Mouse (Mus musculus) hindbrain, embryonic 10.5 days (tissue): ENCODE measurements around the gene Zcchc17. TPM values are rescaled to one million over a fixed set of nuclear protein-coding genes. Genes with fewer than 3 reads are reported as not detected.

Experiments used
- DNase-seq: peaks from one replicate; pipeline ENCODE4 v3.0.0-alpha.2; 2017; ENCODE audit warnings: low spot score
- H3K27ac ChIP-seq: fragments of 300-500 bp; sonication (generic); 2 replicates; pipeline ENCODE4 v1.5.1; 2016; ENCODE audit warnings: mild to moderate bottlenecking, moderate library complexity
- H3K27me3 ChIP-seq: fragments of 300-500 bp; sonication (generic); 2 replicates; pipeline ENCODE4 v1.6.1; 2016; ENCODE audit warnings: mild to moderate bottlenecking; ENCODE audit not compliant: poor library complexity, insufficient read depth, severe bottlenecking
- H3K36me3 ChIP-seq: fragments of 300-500 bp; sonication (generic); 2 replicates; pipeline ENCODE4 v1.6.1; 2016; ENCODE audit warnings: mild to moderate bottlenecking, moderate library complexity
- H3K4me1 ChIP-seq: fragments of 300-500 bp; sonication (generic); replicated peaks from 2 replicates; pipeline ENCODE4 v1.6.1; 2016; ENCODE audit warnings: mild to moderate bottlenecking
- H3K4me3 ChIP-seq: fragments of 300-500 bp; sonication (generic); 2 replicates; pipeline ENCODE4 v1.5.1; 2016; ENCODE audit warnings: mild to moderate bottlenecking, moderate library complexity
- H3K9me3 ChIP-seq: fragments of 300-500 bp; sonication (generic); 2 replicates; pipeline ENCODE4 v1.6.1; 2016; ENCODE audit warnings: mild to moderate bottlenecking, moderate library complexity
- WGBS: fragments of 180-500 bp; shearing (Covaris S2); methylation state at CpG from one replicate; pipeline ENCODE4 v1.1.7; 2016; 5-methylcytosine and 5-hydroxymethylcytosine counted together
- polyA plus RNA-seq: library from polyadenylated mRNA; unstranded; fragments of >200 nt; fragmentation: Nextera tagmentation; extraction: Ambion mirVana; gene quantifications from 2 replicates; pipeline ENCODE4 v1.2.1, GENCODE M21; 2016

The Zcchc17 gene
- polyA plus RNA-seq, 1 experiment from 2014 or later = 70.8 TPM

DNA sequence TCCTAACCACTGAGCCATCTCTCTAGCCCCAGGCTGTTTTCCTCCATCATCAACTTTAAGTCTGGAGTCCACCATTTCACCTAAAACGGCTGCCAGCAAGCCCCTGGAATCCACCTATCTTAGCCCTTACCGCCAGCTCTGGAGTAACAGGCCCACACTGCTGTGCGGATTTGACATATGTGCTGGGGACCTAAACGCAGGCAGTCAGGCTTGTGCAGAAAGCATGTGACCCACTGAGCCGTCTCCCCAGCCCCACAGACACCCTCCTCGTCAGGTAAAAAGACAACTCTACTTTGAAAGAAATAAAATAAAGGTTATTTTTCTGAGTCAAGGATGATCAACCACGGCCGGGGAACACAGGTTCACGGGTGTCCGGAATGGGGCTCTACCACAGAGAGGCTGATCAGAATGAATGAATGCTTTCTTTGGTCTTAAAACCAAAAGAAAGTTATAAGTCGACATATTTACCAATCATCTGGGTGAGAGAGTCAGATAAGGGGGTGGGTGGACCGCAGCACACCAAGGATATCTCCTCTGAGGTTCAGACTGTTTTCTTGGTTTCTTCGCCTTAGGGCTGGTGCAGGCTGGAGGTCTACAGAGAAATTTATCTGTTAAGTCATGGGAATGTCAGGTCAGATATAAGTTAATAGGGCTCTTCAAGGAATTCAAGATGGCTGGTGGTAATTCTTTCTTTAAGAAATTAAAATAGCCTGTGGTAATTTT lies 63.3 kb downstream of the Zcchc17 start:
- 0 out of 2 replicates have a peak overlapping the region, but pooled peaks have one; percentile 3 for H3K27ac ChIP-seq
- no peak overlapping the region for H3K4me3 ChIP-seq
- WGBS = 87% methylated on average over 13 of the region's 13 CpGs
- no peak for DNase-seq
- 0 out of 2 replicates have a peak, but pooled peaks cover under 1% of the 10 kb centered on the region for H3K27me3 ChIP-seq
- H3K4me1 ChIP-seq = peaks cover 14% of the 10 kb centered on the region; the same call in 1 of the 2 replicates
- H3K9me3 ChIP-seq = no peaks in the 10 kb centered on the region
- H3K36me3 ChIP-seq = no peaks in the 10 kb centered on the region

DNA sequence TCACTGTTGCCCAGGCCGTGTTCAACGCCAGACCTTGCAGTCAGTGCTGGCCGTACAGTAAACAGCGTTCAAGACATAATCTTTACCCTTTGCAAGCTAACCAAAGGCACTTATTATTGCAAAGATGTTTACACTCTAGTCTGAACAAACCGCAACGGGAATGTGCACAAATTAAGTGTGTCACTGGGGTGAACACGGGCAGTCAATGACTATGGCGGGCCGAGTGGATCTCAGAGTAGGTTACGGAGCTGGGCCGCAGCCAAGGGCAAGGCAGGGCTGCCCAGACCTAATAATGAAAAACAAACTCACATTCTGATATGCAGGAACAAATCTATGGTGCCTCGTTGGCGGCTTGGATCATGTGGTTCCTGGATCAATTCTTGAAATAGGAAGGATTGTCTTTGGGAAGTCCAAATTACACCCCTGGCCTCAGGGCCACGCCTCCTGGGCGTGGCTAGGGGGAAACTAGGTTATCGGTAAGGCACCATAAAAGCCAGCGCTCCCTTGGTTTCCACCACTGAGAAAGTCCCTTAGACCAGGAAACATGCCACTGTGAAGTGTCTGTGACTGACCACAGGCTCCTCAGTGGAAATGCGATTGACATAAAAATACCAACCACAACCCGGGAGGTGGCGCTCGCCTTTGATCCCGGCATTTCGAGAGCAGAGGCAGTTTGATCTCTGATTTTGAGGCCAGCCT lies 64.5 kb downstream of the Zcchc17 start:
- no peak overlapping the region for H3K4me3 ChIP-seq
- H3K36me3 ChIP-seq = no peaks in the 10 kb centered on the region
- DNase-seq = no peak
- 61% methylated on average over 23 of the region's 23 CpGs for WGBS
- H3K9me3 ChIP-seq = no peaks in the 10 kb centered on the region
- no peak overlapping the region for H3K27ac ChIP-seq
- peaks cover 14% of the 10 kb centered on the region; the same call in 1 of the 2 replicates for H3K4me1 ChIP-seq
- no peaks in the 10 kb centered on the region for H3K27me3 ChIP-seq

- Histone ChIP-seq H3K27ac (no peak overlapping the region), H3K4me3 (no peak overlapping the region), H3K36me3 (no peaks in the 10 kb centered on the region), H3K4me1 (peaks cover 13% of the 10 kb centered on the region; the same call in 1 of the 2 replicates), H3K9me3 (no peaks in the 10 kb centered on the region), H3K27me3 (no peaks in the 10 kb centered on the region)
- 87% methylated on average over 8 of the region's 8 CpGs for WGBS
- no peak for DNase-seq
These were observed 65.2 kb downstream of the Zcchc17 start for GRCm38 (mm10) chr4:130294513-130294912.

DNA sequence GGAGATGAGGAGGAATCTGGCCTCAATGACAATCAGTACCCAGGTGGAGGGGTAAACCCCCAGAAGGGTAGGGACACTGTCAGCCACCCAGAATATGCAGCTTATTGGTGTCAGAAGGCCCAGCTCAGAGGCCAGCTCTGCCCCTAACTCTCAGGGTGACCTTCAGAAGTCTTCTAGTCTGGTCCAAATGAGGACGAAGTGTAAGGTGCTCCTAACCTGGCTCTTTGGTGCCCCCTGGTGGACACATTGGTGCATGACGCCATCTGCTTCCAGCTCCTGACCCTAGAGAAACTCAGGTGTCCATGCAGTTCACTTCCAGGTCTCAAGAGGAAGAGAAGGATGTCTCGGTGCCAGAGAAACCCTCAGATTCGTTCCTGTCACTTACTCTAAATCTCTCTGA lies 67.5 kb downstream of the Zcchc17 start:
- no peak overlapping the region for H3K4me3 ChIP-seq
- H3K9me3 ChIP-seq = no peaks in the 10 kb centered on the region
- WGBS = 7% methylated on average over 4 of the region's 4 CpGs
- no peak overlapping the region for H3K27ac ChIP-seq
- peaks cover 7% of the 10 kb centered on the region; the same call in 1 of the 2 replicates for H3K27me3 ChIP-seq
- 0 out of 2 replicates have a peak, but pooled peaks cover 5% of the 10 kb centered on the region for H3K4me1 ChIP-seq
- H3K36me3 ChIP-seq = no peaks in the 10 kb centered on the region
- DNase-seq = peak; percentile 85

DNA sequence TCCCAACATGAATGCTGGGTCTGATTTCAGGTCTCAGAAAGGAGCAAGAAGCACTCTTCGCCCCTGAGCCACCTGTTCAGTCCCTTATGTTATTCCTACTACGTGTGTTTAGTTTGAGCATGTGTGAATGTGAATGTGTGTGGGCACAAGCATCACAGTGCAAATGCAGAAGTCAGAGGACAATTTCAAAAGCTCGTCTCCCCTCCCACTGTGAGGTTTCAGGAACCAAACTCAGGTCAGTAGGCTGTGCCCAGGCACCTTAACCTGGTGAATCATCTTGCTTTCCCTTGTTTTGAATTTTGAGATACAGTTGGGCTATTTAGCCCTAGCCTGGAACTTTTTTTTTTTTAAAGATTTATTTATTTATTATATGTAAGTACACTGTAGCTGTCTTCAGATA lies 69.9 kb downstream of the Zcchc17 start:
- no peaks in the 10 kb centered on the region for H3K9me3 ChIP-seq
- no peaks in the 10 kb centered on the region for H3K36me3 ChIP-seq
- H3K27me3 ChIP-seq = peaks cover 7% of the 10 kb centered on the region; the same call in 1 of the 2 replicates
- H3K4me3 ChIP-seq = no peak overlapping the region
- H3K27ac ChIP-seq = no peak overlapping the region
- no peak for DNase-seq
- H3K4me1 ChIP-seq = no peaks in the 10 kb centered on the region
- 82% methylated on average over 3 of the region's 3 CpGs for WGBS

DNA sequence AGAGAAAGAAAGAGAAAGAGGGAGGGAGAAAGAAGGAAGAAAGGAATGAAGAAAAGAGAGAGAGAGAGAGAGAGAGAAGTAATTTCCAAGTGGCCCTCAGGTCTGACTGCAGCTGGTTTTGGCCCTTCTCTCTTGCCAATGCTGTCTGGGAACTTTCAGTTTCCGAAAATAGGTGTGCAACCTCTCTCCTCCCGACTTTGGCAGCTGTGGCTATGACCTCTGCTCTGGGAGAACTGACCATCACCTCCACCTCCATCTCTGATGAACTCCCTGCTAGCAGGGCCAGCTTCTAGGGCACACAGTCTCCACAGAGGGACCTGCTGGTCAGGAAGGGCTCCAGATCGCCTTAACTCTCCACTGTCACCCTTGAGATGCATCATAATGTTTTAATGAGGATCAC lies 73.2 kb downstream of the Zcchc17 start:
- no peak for DNase-seq
- 52% methylated on average over 3 of the region's 3 CpGs for WGBS
- H3K4me1 ChIP-seq = no peaks in the 10 kb centered on the region; the same call in 1 of the 2 replicates
- no peaks in the 10 kb centered on the region for H3K9me3 ChIP-seq
- H3K27ac ChIP-seq = no peak overlapping the region
- H3K27me3 ChIP-seq = peaks cover 13% of the 10 kb centered on the region
- no peak overlapping the region for H3K4me3 ChIP-seq
- H3K36me3 ChIP-seq = no peaks in the 10 kb centered on the region

DNA sequence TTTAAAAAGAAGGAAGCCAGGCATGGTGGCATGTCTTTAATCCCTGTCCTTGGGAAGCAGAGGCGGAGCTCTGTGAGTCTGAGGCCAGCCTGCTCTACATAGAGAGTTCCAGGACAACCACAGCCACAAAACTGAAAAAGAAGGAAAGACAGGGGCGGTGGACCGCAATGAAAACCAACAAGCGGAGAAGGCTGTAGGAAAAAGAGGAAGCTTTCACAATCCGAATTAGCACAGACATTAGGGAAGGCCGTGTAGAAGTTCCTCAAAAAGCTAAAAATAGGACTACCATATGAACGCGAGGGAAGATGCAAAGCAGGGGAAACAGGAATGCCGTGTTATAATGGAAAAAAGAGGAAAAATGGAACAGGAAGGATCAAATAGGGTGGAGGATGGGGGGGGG lies 75.9 kb downstream of the Zcchc17 start:
- Histone ChIP-seq H3K36me3 (no peaks in the 10 kb centered on the region), H3K9me3 (no peaks in the 10 kb centered on the region), H3K27ac (no peak overlapping the region), H3K4me3 (no peak overlapping the region), H3K4me1 (no peaks in the 10 kb centered on the region; the same call in 1 of the 2 replicates), H3K27me3 (peaks cover 22% of the 10 kb centered on the region)
- no peak for DNase-seq
- WGBS = 87% methylated on average over 9 of the region's 9 CpGs

GRCm38 (mm10) chr4:130282856-130283255 lies 76.9 kb downstream of the Zcchc17 start:
- no peak overlapping the region for H3K27ac ChIP-seq
- no peaks in the 10 kb centered on the region for H3K36me3 ChIP-seq
- 73% methylated on average over 5 of the region's 5 CpGs for whole genome bisulfite sequencing
- peaks cover 30% of the 10 kb centered on the region for H3K27me3 ChIP-seq
- no peaks in the 10 kb centered on the region for H3K9me3 ChIP-seq
- DNase-seq = no peak
- H3K4me1 ChIP-seq = no peaks in the 10 kb centered on the region; the same call in 1 of the 2 replicates
- H3K4me3 ChIP-seq = no peak overlapping the region

- H3K27ac ChIP-seq = no peak within 1 kb of the TSS
- WGBS = 74% methylated on average over 2 of the region's 2 CpGs
- peaks cover 30% of the 10 kb centered on the region for H3K4me1 ChIP-seq
- DNase-seq = no peak
- H3K9me3 ChIP-seq = no peaks in the 10 kb centered on the region
- H3K27me3 ChIP-seq = peaks cover 61% of the 10 kb centered on the region
- H3K4me3 ChIP-seq = no peak within 1 kb of the TSS
- H3K36me3 ChIP-seq = no peaks in the 10 kb centered on the region
These were observed 80.6 kb downstream of the Zcchc17 start, which contains the start of gene Serinc2 for GRCm38 (mm10) chr4:130279105-130279504. TSS of gene Serinc2 (minus strand) at chr4:130279205.

DNA sequence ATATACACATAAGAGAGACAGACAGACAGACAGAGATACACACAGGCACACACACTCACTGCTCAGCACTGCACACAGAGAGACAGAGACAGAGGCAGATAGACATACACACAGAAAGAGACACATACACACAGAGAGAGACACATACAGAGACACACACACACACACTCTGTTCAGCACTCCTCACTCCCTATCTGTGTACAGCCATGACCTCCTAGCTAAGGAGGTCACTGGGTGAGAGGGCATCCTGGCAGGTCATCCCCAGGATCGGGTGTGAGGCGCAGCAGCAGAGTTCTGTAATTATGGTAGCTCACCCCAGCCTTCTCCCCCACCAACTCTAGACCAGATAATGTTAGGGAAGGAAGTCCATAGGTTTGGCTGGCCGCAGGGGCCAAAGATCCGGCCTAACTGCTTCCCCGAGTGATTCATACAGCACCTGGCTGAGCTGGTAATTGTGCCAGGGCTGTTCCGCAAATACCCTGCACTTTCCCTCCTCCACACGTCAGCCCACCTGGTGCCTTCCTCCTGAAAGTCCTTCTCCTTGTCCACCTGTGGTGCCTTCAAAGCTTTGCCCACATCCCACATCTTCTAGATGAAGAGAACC lies 83.1 kb downstream of the Zcchc17 start:
- Histone ChIP-seq H3K36me3 (no peaks in the 10 kb centered on the region), H3K27me3 (peaks cover 75% of the 10 kb centered on the region), H3K27ac (no peak overlapping the region), H3K9me3 (no peaks in the 10 kb centered on the region), H3K4me1 (peaks cover 46% of the 10 kb centered on the region), H3K4me3 (peak overlapping the region; percentile 70; the same call in 1 of the 2 replicates)
- DNase-seq = no peak
- 72% methylated on average over 7 of the region's 7 CpGs for WGBS

GRCm38 (mm10) chr4:130275823-130276105 lies 84.0 kb downstream of the Zcchc17 start:
- WGBS = 45% methylated on average over 5 of the region's 5 CpGs
- 0 out of 2 replicates have a peak, but pooled peaks cover 4% of the 10 kb centered on the region for H3K36me3 ChIP-seq
- peak overlapping the region; percentile 70 for H3K4me3 ChIP-seq
- H3K27ac ChIP-seq = peak overlapping the region; percentile 96
- H3K9me3 ChIP-seq = no peaks in the 10 kb centered on the region
- peaks cover 46% of the 10 kb centered on the region for H3K4me1 ChIP-seq
- no peak for DNase-seq
- peaks cover 70% of the 10 kb centered on the region for H3K27me3 ChIP-seq

GRCm38 (mm10) chr4:130275016-130275822 lies 84.5 kb downstream of the Zcchc17 start:
- Histone ChIP-seq H3K4me3 (peak overlapping the region; percentile 70), H3K27ac (peak overlapping the region; percentile 96), H3K27me3 (peaks cover 66% of the 10 kb centered on the region), H3K9me3 (no peaks in the 10 kb centered on the region), H3K4me1 (peaks cover 46% of the 10 kb centered on the region), H3K36me3 (0 out of 2 replicates have a peak, but pooled peaks cover 4% of the 10 kb centered on the region)
- 1% methylated on average over 62 of the region's 62 CpGs for WGBS
- peak; percentile 72 for DNase-seq
